In the genomic region with DNA sequence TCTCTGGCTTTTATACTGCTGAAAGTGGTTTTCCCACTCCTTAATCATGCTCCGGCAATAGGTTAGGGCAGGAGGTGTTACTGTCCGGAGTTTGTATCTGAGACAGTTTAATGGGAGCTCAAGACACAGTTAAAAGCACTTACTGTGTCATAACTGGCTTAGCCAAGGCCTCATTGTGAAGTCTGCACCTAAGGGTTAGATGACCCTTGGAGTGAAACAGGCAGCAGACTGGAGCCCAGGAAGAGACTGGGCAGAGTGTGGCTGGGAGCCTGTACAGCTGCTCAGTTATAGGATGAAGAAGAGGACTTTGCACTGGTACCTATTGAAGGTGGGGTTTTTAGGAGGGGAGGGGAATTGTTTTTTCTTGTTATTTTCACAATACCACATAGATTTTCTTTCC, we compare ENCODE assay signal across 20 mouse cellular contexts. TPM values are rescaled to one million over a fixed set of nuclear protein-coding genes. Genes with fewer than 3 reads are reported as not detected.
DNase-seq lines count a peak whose midpoint lies in the region; ATAC-seq and TF ChIP-seq lines count a peak whose summit lies in the region.
"Had no signal": no experiment of that assay in that cellular context is flagged by ENCODE, and none has a peak within 500 bp of the region (broad histone marks: within the 10 kb centered on the region; RNA-seq: fewer than 3 reads in every experiment).

Gene 4933402N03Rik, minus strand, starts transcription at position 101 of the 400 bp plus-strand sequence.

- no peaks in the 10 kb centered on the region for H3K27me3 ChIP-seq in neural tube, embryonic 15.5 days (replicated peaks)
- H3K27me3 ChIP-seq in testis, adult 2 months (ENCODE audit: control insufficient read depth, insufficient read depth, low read length): no peaks in the 10 kb centered on the region

- no peak within 1 kb of the TSS for H3K9ac ChIP-seq in neural tube, embryonic 15.5 days (replicated peaks)

- TF ChIP-seq CTCF in testis, adult 2 months (IDR thresholded peaks at IDR 0.05; ENCODE audit: control insufficient read depth, insufficient read depth, insufficient replicate concordance, low read depth, low read length): no peak

- H3K4me2 ChIP-seq in neural tube, embryonic 15.5 days: no peak within 1 kb of the TSS

- no peak within 1 kb of the TSS for H3K4me3 ChIP-seq in neural tube, embryonic 15.5 days (replicated peaks)
- H3K4me3 ChIP-seq in testis, adult 2 months (ENCODE audit: control insufficient read depth, low read depth, low read length): peak within 1 kb of the TSS; percentile 69

- no peaks in the 10 kb centered on the region for H3K36me3 ChIP-seq in neural tube, embryonic 15.5 days
- H3K36me3 ChIP-seq in testis, adult 2 months (ENCODE audit: control insufficient read depth, insufficient read depth, low read length): no peaks in the 10 kb centered on the region
- H3K36me3 ChIP-seq: G1E had no signal

- peak; percentile 3 for DNase-seq in neural tube, embryonic 10.5 days (ENCODE audit: extremely low spot score, low spot score)
- no peak for DNase-seq in testis, postnatal 14 days (ENCODE audit: low spot score)
- DNase-seq: adrenal gland, adult 2 months; adrenal gland, adult 8-10 months; adrenal gland, postnatal 10 days; adrenal gland, postnatal 14 days; adrenal gland, postnatal 25 days; adrenal gland, postnatal 36 days; B cell, adult 2 months; cerebellum, adult 11 months; cerebellum, adult 11-12 months; cerebellum, adult 18-20 months had no signal

- H3K4me1 ChIP-seq in neural tube, embryonic 15.5 days: no peaks in the 10 kb centered on the region
- no peaks in the 10 kb centered on the region for H3K4me1 ChIP-seq in testis, adult 2 months (ENCODE audit: control insufficient read depth, insufficient read depth, low read length)

- no peak within 1 kb of the TSS for H3K27ac ChIP-seq in neural tube, embryonic 15.5 days (replicated peaks)
- H3K27ac ChIP-seq in testis, adult 2 months (ENCODE audit: control insufficient read depth, insufficient read depth, low read depth, low read length): no peak within 1 kb of the TSS

- no peaks in the 10 kb centered on the region for H3K9me3 ChIP-seq in neural tube, embryonic 15.5 days (replicated peaks)

- WGBS in neural tube, embryonic 15.5 days: 91% methylated on average over 2 of the region's 2 CpGs

- ATAC-seq in neural tube, embryonic 15.5 days (ENCODE audit: low FRiP score): no peak
- ATAC-seq: activated CD4-positive, CD25-positive, alpha-beta regulatory T cell, adult 4 months; CD4-positive, CD25-positive, alpha-beta regulatory T cell, adult 4 months; Patski had no signal

- no peak for TF ChIP-seq POLR2A in testis, adult 2 months (IDR thresholded peaks at IDR 0.05; ENCODE audit: control insufficient read depth, low read depth, low read length)

RNA-seq across cellular contexts. Expression of gene 4933402N03Rik, which starts in this region (rescaled TPM):
- not detected in 2 replicates for polyA plus RNA-seq in neural tube, embryonic 15.5 days (2015; fragmentation: Nextera tagmentation; extraction: Ambion mirVana)
- 18.5 and 19.6 TPM in 2 replicates for polyA plus RNA-seq in testis, adult 2 months (2012; rRNA removed)
- polyA plus RNA-seq: activated CD4-positive, CD25-positive, alpha-beta regulatory T cell, adult 4 months; adrenal gland, adult 2 months; brain, embryonic 14.5 days; C2C12; CD4-positive, CD25-positive, alpha-beta regulatory T cell, adult 4 months; G1E; Patski had no signal

Comparison
In these comparisons a context has a peak if more than half of its experiments do, and no peak if none do; other contexts are left out.
1. RNA of gene 4933402N03Rik (polyA plus RNA-seq): 18.5 to 19.6 TPM in testis, adult 2 months; not detected in neural tube, embryonic 15.5 days; every median in the first group is over 10 times any median in the second.